Mouse (Mus musculus): ENCODE results near the gene Sept12. TPM values are rescaled to one million over a fixed set of nuclear protein-coding genes. Genes with fewer than 3 reads are reported as not detected.

The Sept12 gene
- polyA plus RNA-seq (2017; shearing (Covaris generic)), result 1 to 10 TPM in 1 of 2 experiments, under 1 TPM in 1; 0.33 to 1.0 TPM

GRCm38 (mm10) chr16:4997553-4997952, at the start of gene Sept12:
Gene Sept12 (minus strand): TSS chr16:4997852.

DNA sequence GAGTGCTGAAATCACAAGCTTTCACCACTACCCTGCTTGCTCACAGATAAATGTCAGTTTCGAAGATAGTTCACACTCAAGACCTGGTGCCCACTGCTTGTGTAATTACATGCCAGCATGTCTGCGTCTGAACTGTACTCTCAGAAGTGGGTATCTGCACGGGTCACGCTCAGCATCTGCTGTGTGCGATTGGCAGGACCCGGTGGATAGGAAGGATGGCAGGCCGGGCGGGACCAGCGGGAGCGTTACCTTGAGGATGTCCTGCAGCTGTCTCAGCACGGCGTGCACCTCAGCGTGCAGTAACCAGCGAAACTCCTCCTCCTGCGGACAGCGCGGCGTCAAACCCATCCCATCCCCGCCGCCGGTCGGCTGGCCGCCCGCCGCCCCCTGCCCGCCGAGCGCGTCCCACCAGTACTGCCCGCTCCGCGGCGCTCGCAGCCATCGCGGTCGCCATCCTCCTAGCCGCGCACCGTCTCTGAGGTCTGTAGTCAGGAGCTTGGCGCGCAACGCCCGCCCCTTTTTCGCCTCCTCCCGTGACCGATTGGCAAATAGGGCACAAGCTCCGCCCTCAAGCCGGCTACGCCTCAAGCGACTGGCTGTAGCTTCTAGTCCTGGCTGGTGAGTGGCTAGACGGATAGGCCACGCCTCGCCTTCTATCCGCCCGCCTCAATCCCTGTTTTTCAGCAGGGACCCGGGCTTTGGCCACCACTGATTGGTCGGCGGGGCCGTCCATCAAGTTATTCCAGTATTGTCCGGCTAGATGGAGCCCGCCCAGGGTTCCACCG, 15.6 kb upstream of the Sept12 start, which contains the start of gene Rogdi:
TSS of gene Rogdi (minus strand) at position 500 of the 785 bp plus-strand sequence.

GRCm38 (mm10) chr16:5007067-5007466, 9.4 kb upstream of the Sept12 start, which contains the start of gene Smim22:
Gene Smim22 (plus strand): TSS chr16:5007288.

GRCm38 (mm10) chr16:4963797-4964709, 33.6 kb downstream of the Sept12 start, which contains the start of gene Anks3:
Gene Anks3 (minus strand): TSS chr16:4964205.

GRCm38 (mm10) chr16:4938461-4938860, 59.2 kb downstream of the Sept12 start, which contains the start of gene Nudt16l1:
Gene Nudt16l1 (plus strand): TSS chr16:4938761.

Other genes with a start within 250 kb of the Sept12 start
- 10 to 100 TPM; 32.1 to 43.5 TPM for gene Cdip1, start 207.6 kb downstream of the Sept12 start, polyA plus RNA-seq (2017; shearing (Covaris generic))
- 1 to 10 TPM in 1 of 2 experiments, under 1 TPM in 1; 0.68 to 1.6 TPM for gene 4930562C15Rik, start 162.4 kb downstream of the Sept12 start, polyA plus RNA-seq (2017; shearing (Covaris generic))
- gene Ubald1, start 117.5 kb downstream of the Sept12 start, polyA plus RNA-seq (2017; shearing (Covaris generic)), result 10 to 100 TPM; 45.2 to 57.2 TPM
- 10 to 100 TPM; 58.3 to 63.5 TPM for gene Mgrn1, start 111.6 kb downstream of the Sept12 start, polyA plus RNA-seq (2017; shearing (Covaris generic))
- 100 to 1,000 TPM; 143 to 155 TPM for gene Nudt16l1, start 59.1 kb downstream of the Sept12 start, polyA plus RNA-seq (2017; shearing (Covaris generic))
- gene Anks3, start 33.6 kb downstream of the Sept12 start, polyA plus RNA-seq (2017; shearing (Covaris generic)), result 10 to 100 TPM; 72.6 to 81.3 TPM
- gene Smim22, start 9.4 kb upstream of the Sept12 start, polyA plus RNA-seq (2017; shearing (Covaris generic)), result under 1 TPM in 1 of 2 experiments, not detected in 1; 0.46 TPM
- gene Rogdi, start 15.7 kb upstream of the Sept12 start, polyA plus RNA-seq (2017; shearing (Covaris generic)), result 10 to 100 TPM; 15.3 to 18.7 TPM
- 100 to 1,000 TPM; 133 to 156 TPM for gene Glyr1, start 52.0 kb upstream of the Sept12 start, polyA plus RNA-seq (2017; shearing (Covaris generic))
- 10 to 100 TPM; 38.9 to 47.3 TPM for gene Ubn1, start 52.2 kb upstream of the Sept12 start, polyA plus RNA-seq (2017; shearing (Covaris generic))
- 1 to 10 TPM in 1 of 2 experiments, under 1 TPM in 1; 0.51 to 1.2 TPM for gene Ppl, start 134.6 kb upstream of the Sept12 start, polyA plus RNA-seq (2017; shearing (Covaris generic))
- under 1 TPM in 1 of 2 experiments, not detected in 1; 0.32 TPM for gene Sec14l5, start 149.3 kb upstream of the Sept12 start, polyA plus RNA-seq (2017; shearing (Covaris generic))
- 10 to 100 TPM; 54.0 to 61.0 TPM for gene Nagpa, start 206.2 kb upstream of the Sept12 start, polyA plus RNA-seq (2017; shearing (Covaris generic))
- 1 to 10 TPM in 1 of 2 experiments, not detected in 1; 1.1 TPM for gene AU021092, start 224.4 kb upstream of the Sept12 start, polyA plus RNA-seq (2017; shearing (Covaris generic))
- 10 to 100 TPM; 46.7 to 69.5 TPM for gene Alg1, start 235.8 kb upstream of the Sept12 start, polyA plus RNA-seq (2017; shearing (Covaris generic))

All from inflammation-experienced regulatory T-cells (primary cell).